Mouse (Mus musculus) embryonic facial prominence, embryonic 13.5 days (tissue): ENCODE data around the gene Gucd1. TPM values are rescaled to one million over a fixed set of nuclear protein-coding genes. Genes with fewer than 3 reads are reported as not detected.
A peak's percentile ranks its signal among the peaks of the same experiment; 100 is the strongest.
"Not testable (repeated sequence)": the region's sequence is repeated elsewhere in the genome, so short reads cannot be mapped to it uniquely, and the experiment has no call there.

Experiments used
- ATAC-seq: fragments of 200-750 bp; cut with Nextera tagmentation; 2 replicates; pipeline ENCODE4 v1.8.0; 2017; ENCODE audit warnings: low read depth; ENCODE audit not compliant: insufficient number of reproducible peaks, insufficient read depth, low FRiP score, low TSS enrichment
- H3K27ac ChIP-seq: fragments of 300-500 bp; sonication (generic); 2 replicates; pipeline ENCODE4 v1.5.1; 2015; ENCODE audit warnings: moderate library complexity, mild to moderate bottlenecking, inconsistent platforms
- H3K27me3 ChIP-seq: fragments of 300-500 bp; sonication (generic); 2 replicates; pipeline ENCODE4 v1.6.1; 2015; ENCODE audit warnings: mild to moderate bottlenecking, inconsistent platforms
- H3K36me3 ChIP-seq: fragments of 300-500 bp; sonication (generic); 2 replicates; pipeline ENCODE4 v1.6.1; 2015; ENCODE audit warnings: mild to moderate bottlenecking, inconsistent platforms
- H3K4me1 ChIP-seq: fragments of 300-500 bp; sonication (generic); 2 replicates; pipeline ENCODE4 v1.6.1; 2015; ENCODE audit warnings: inconsistent platforms
- H3K4me2 ChIP-seq: fragments of 300-500 bp; sonication (generic); 2 replicates; pipeline ENCODE4 v1.6.1; 2015; ENCODE audit warnings: moderate library complexity, mild to moderate bottlenecking, inconsistent platforms
- H3K4me3 ChIP-seq: fragments of 300-500 bp; sonication (generic); 2 replicates; pipeline ENCODE4 v1.5.1; 2015; ENCODE audit warnings: mild to moderate bottlenecking, inconsistent platforms
- H3K9ac ChIP-seq: fragments of 300-500 bp; sonication (generic); 2 replicates; pipeline ENCODE4 v1.6.1; 2015; ENCODE audit warnings: mild to moderate bottlenecking, inconsistent platforms
- H3K9me3 ChIP-seq: fragments of 300-500 bp; sonication (generic); 2 replicates; pipeline ENCODE4 v1.6.1; 2016; ENCODE audit warnings: inconsistent platforms
- WGBS: fragments of 180-500 bp; shearing (Covaris S2); methylation state at CpG from one replicate; pipeline ENCODE4 v1.1.7; 2015; ENCODE audit warnings: mixed read lengths; 5-methylcytosine and 5-hydroxymethylcytosine counted together
- polyA plus RNA-seq: library from polyadenylated mRNA; unstranded; fragments of >200 nt; fragmentation: Nextera tagmentation; extraction: Ambion mirVana; gene quantifications from 2 replicates; pipeline ENCODE4 v1.2.1, GENCODE M21; 2015

The Gucd1 gene
- polyA plus RNA-seq, 1 experiment from 2014 or later: 27.3 TPM

GRCm38 (mm10) chr10:75462728-75463127 lies 55.0 kb downstream of the Gucd1 start:
- no peaks in the 10 kb centered on the region for H3K36me3 ChIP-seq
- no peak overlapping the region for H3K4me2 ChIP-seq
- H3K4me1 ChIP-seq: peaks cover 16% of the 10 kb centered on the region
- H3K27me3 ChIP-seq: no peaks in the 10 kb centered on the region
- H3K9me3 ChIP-seq: no peaks in the 10 kb centered on the region
- 77% methylated on average over 3 of the region's 3 CpGs for WGBS
- no peak for ATAC-seq
- no peak overlapping the region for H3K4me3 ChIP-seq
- no peak overlapping the region for H3K9ac ChIP-seq
- no peak overlapping the region for H3K27ac ChIP-seq

DNA sequence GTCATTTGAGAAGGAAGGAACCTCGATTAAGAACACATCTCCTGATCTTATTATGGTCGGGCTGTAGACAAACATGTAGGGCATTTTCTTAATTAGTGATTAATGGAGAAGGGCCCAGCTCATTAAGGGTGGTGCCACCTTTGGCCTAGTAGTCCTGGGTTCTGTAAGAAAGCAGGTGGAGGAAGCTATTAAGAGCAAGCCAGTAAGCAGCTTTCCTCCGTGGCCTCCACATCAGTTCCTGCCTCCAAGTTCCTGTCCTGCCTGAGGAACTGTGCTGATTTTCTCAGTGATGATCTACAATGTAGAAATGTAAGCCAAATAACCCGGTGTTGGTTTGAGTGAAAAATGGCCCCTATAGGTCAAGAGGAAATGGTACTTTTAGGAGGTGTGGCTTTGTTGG lies 59.4 kb downstream of the Gucd1 start:
- 77% methylated on average over 4 of the region's 4 CpGs for WGBS
- Histone ChIP-seq H3K4me3 (no peak overlapping the region), H3K4me1 (no peaks in the 10 kb centered on the region), H3K27ac (no peak overlapping the region), H3K9me3 (no peaks in the 10 kb centered on the region), H3K9ac (no peak overlapping the region), H3K36me3 (no peaks in the 10 kb centered on the region), H3K4me2 (no peak overlapping the region), H3K27me3 (no peaks in the 10 kb centered on the region)
- no peak for ATAC-seq

GRCm38 (mm10) chr10:75457852-75458251 lies 59.9 kb downstream of the Gucd1 start:
- H3K4me2 ChIP-seq: no peak overlapping the region
- no peaks in the 10 kb centered on the region for H3K27me3 ChIP-seq
- H3K4me3 ChIP-seq: no peak overlapping the region
- H3K9me3 ChIP-seq: no peaks in the 10 kb centered on the region
- no peak overlapping the region for H3K9ac ChIP-seq
- no peaks in the 10 kb centered on the region for H3K36me3 ChIP-seq
- ATAC-seq: no peak
- H3K27ac ChIP-seq: no peak overlapping the region
- no peaks in the 10 kb centered on the region for H3K4me1 ChIP-seq
- 83% methylated on average over 1 of the region's 1 CpGs for WGBS

DNA sequence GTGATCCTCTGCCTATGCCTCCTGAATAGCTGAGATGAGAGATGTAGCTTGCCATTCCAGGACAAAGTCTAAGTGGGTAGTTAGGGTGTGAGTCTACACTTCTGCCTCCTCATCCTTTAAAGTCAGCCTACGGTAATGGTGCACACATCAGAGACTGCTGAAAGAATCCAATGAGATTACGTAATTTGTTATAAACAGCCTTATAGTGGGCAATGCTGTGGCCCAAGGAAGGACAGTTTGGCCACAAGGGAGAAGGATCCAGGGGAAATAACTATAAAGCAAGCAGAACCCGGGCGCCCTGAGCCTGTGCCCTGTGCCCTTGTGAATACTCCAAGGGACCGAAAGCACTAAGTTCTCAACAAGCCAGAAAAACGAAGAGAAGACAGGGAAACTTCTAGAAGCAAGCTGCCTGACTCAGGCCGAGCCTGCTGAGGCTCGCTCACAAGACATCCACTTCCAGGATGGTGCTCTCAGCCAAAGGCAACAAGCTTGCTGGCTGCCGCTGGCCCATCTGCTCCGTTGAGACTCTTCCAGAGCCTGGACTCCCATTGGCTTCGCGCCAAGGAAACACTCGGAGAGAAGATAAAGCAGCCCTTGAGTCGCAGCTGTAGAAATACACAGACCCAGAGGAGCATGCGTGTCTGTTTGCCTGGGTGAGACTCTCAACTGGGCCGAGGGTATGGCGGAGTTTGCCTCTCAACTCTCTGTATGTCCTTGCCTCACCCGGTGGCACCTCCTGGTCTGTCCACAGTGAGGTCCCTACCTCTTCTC lies 61.5 kb downstream of the Gucd1 start:
- H3K27me3 ChIP-seq, H3K4me2 ChIP-seq, H3K4me1 ChIP-seq, H3K36me3 ChIP-seq, H3K27ac ChIP-seq, H3K4me3 ChIP-seq, H3K9me3 ChIP-seq, H3K9ac ChIP-seq, ATAC-seq: not testable (repeated sequence)
- 73% methylated on average over 12 of the region's 18 CpGs for WGBS

GRCm38 (mm10) chr10:75451036-75451786 lies 66.6 kb downstream of the Gucd1 start:
- no peaks in the 10 kb centered on the region for H3K27me3 ChIP-seq
- no peaks in the 10 kb centered on the region for H3K9me3 ChIP-seq
- no peak overlapping the region for H3K4me3 ChIP-seq
- 57% methylated on average over 10 of the region's 10 CpGs for WGBS
- no peak overlapping the region for H3K9ac ChIP-seq
- peaks cover 16% of the 10 kb centered on the region; the same call in 1 of the 2 replicates for H3K4me1 ChIP-seq
- ATAC-seq: no peak
- no peaks in the 10 kb centered on the region for H3K36me3 ChIP-seq
- H3K4me2 ChIP-seq: no peak overlapping the region
- H3K27ac ChIP-seq: no peak overlapping the region

- no peak for ATAC-seq
These were observed 67.4 kb downstream of the Gucd1 start for GRCm38 (mm10) chr10:75450331-75450730.

GRCm38 (mm10) chr10:75448806-75449420 lies 68.9 kb downstream of the Gucd1 start:
- no peak overlapping the region for H3K4me2 ChIP-seq
- H3K4me3 ChIP-seq: no peak overlapping the region
- WGBS: 68% methylated on average over 6 of the region's 6 CpGs
- no peak for ATAC-seq
- no peak overlapping the region for H3K9ac ChIP-seq
- H3K4me1 ChIP-seq: peaks cover 29% of the 10 kb centered on the region
- no peaks in the 10 kb centered on the region for H3K36me3 ChIP-seq
- H3K9me3 ChIP-seq: no peaks in the 10 kb centered on the region
- H3K27me3 ChIP-seq: no peaks in the 10 kb centered on the region
- H3K27ac ChIP-seq: no peak overlapping the region

More at GRCm38 (mm10) chr10:75450331-75450730, 67.4 kb downstream of the Gucd1 start:
- Histone ChIP-seq H3K27me3 (no peaks in the 10 kb centered on the region), H3K9ac (no peak overlapping the region), H3K9me3 (no peaks in the 10 kb centered on the region), H3K27ac (no peak overlapping the region), H3K36me3 (no peaks in the 10 kb centered on the region), H3K4me3 (no peak overlapping the region), H3K4me1 (peaks cover 16% of the 10 kb centered on the region; the same call in 1 of the 2 replicates), H3K4me2 (no peak overlapping the region)
- 83% methylated on average over 8 of the region's 8 CpGs for WGBS

DNA sequence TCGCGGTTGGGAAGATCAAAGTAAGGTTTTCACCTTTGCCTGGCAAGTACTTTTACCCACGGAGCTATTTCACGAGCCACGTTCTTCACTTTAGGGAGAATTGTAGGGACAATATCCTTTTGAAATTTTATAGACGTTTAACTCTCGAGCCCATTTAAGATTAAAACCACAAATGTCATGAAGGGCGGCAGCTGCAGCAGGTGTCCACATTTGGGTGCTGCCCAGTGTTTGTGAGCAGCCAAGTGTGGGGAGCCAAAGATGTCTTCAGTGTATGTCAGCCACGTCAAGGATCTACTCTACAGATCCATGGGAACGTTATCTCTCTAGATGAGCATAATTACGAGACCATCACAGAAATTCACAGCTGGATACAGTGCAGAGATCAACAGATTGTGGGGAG lies 70.3 kb downstream of the Gucd1 start:
- Histone ChIP-seq H3K27ac (no peak overlapping the region), H3K9me3 (no peaks in the 10 kb centered on the region), H3K4me3 (no peak overlapping the region), H3K36me3 (no peaks in the 10 kb centered on the region), H3K27me3 (no peaks in the 10 kb centered on the region), H3K9ac (no peak overlapping the region), H3K4me1 (peaks cover 29% of the 10 kb centered on the region), H3K4me2 (no peak overlapping the region)
- WGBS: 82% methylated on average over 11 of the region's 11 CpGs
- no peak for ATAC-seq

DNA sequence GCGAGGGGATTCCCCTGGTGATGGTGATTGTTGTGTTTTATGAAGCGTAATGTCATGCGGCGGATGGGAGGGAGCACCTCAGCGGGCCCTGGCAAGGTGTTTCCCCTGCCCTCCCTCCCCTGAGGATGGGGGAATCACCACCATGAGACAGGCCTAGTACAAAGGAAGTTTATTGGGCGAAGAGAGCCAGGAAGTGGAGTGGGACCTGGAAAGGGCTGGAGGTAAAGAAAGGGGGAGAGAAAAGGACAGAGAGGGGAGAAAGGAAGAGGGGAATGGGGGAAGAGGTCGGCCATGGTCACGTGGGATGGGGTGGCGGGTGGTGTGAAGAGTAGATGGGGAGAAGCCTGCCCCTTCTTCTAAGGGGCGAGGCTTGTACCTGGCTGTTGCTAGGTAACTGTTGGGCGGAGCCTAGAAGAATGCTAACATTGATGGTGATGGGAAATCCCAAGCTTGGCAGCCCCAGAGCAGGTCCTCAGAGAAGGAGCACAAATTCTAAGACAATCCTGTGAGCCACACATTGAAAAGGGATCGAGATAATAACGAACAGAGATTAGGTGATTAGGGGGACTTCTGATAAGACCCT lies 71.2 kb downstream of the Gucd1 start:
- Histone ChIP-seq H3K4me2 (no peak overlapping the region), H3K27me3 (no peaks in the 10 kb centered on the region), H3K9me3 (no peaks in the 10 kb centered on the region), H3K9ac (no peak overlapping the region), H3K4me3 (no peak overlapping the region), H3K27ac (no peak overlapping the region), H3K36me3 (no peaks in the 10 kb centered on the region), H3K4me1 (peaks cover 28% of the 10 kb centered on the region)
- ATAC-seq: no peak
- 71% methylated on average over 13 of the region's 13 CpGs for WGBS

DNA sequence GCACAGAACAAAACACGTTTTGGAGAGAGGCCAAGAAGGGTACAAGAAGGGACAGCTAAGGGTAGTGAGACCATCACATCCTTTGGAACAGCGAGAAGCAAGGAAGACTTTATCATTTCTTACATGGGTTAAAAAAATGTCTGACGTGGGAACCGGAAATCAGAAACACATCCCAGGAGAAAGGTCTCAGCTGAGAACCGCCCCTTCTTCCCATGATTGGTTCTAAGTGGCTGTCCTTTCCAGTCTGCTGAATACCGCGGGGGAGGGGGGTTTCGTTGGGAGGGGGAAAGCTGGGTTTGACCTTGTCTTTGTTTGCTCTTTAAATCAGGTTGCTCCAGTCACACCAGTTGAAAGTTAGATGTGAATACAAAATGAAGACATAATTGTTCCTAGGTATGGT lies 72.7 kb downstream of the Gucd1 start:
- H3K9ac ChIP-seq: no peak overlapping the region
- no peaks in the 10 kb centered on the region for H3K27me3 ChIP-seq
- ATAC-seq: 0 out of 2 replicates have a peak, but pooled peaks have one; percentile 12
- peaks cover 24% of the 10 kb centered on the region for H3K4me1 ChIP-seq
- peak overlapping the region; percentile 12; the same call in 1 of the 2 replicates for H3K4me2 ChIP-seq
- WGBS: 30% methylated on average over 8 of the region's 8 CpGs
- H3K9me3 ChIP-seq: no peaks in the 10 kb centered on the region
- no peak overlapping the region for H3K4me3 ChIP-seq
- H3K36me3 ChIP-seq: no peaks in the 10 kb centered on the region
- H3K27ac ChIP-seq: 0 out of 2 replicates have a peak overlapping the region, but pooled peaks have one; percentile 22

DNA sequence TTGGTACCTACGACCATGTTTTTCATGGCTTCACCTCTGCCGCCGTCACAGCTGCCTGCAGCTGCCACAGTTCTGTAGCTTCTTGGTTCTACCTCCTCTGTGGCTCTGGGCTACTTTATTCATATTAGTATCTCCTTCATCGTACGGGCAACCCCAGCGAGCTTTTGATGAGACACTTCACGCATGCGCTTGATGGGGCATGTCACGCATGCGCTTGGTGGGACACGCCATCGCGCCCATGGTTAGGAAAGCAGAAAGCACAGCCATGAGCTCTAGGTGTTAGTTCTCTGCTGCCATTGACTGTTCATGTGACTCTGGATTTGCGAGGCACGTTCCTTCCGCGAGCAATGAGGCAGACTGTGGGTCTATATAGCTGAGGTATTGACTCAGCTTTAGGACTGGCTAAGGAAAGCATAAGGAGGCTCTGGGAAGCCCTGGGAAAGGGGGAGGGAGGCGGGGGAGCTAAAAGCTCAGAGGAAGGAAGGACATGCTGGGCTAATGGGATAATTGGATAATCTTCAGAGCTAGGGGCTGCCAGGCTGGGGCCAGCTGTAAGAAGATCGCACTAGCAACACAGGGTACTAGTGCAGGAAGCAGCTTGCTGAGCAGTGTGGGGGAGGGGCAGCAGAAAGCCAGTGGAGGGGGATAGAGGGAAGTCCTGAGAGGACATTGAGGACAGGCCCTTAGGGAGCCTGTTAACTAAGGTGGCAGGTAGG lies 73.5 kb downstream of the Gucd1 start:
- peaks cover 17% of the 10 kb centered on the region for H3K4me1 ChIP-seq
- H3K9ac ChIP-seq: no peak overlapping the region
- peak; percentile 56; the same call in 1 of the 2 replicates for ATAC-seq
- H3K36me3 ChIP-seq: no peaks in the 10 kb centered on the region
- H3K27me3 ChIP-seq: no peaks in the 10 kb centered on the region
- WGBS: 62% methylated on average over 19 of the region's 19 CpGs
- no peak overlapping the region for H3K4me3 ChIP-seq
- H3K9me3 ChIP-seq: no peaks in the 10 kb centered on the region
- H3K4me2 ChIP-seq: peak overlapping the region; percentile 12; the same call in 1 of the 2 replicates
- H3K27ac ChIP-seq: peak overlapping the region; percentile 22; the same call in 1 of the 2 replicates
